Mouse (Mus musculus) yolk sac, embryonic 10.5 days (tissue): ENCODE results near the gene Spcs1.

Experiments
- DNase-seq: peaks from one replicate; pipeline ENCODE4 v3.0.0-alpha.2; 2017; ENCODE audit warnings: low spot score

Gene Spcs1

DNA sequence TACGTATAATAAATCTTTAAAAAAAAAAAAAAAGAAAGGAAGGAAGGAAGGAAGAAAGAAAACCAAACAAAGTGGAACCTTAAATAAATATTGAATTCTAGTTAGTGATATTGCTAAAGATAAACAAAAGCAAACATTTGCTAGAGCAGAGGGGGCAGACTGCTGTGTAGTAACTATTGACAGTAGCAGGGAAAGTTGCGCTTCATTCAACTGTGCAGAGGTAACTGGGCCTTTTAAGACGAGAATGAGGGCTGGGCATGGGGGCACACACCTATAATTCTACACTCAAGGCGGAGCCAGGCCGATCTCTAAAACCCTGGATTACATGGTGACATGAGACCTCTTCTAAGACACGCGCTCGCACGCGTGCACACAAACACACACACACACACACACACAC lies 51.5 kb downstream of the Spcs1 start:
- peak; percentile 20 for DNase-seq
